Comparison of ENCODE assay signal across 31 mouse cellular contexts in genomic region chr2:91902336-91902735, GRCm38 (mm10). TPM values are rescaled to one million over a fixed set of nuclear protein-coding genes. Genes with fewer than 3 reads are reported as not detected.
DNase-seq lines count a peak whose midpoint lies in the region; ATAC-seq and TF ChIP-seq lines count a peak whose summit lies in the region.
"Had no signal": no experiment of that assay in that cellular context is flagged by ENCODE, and none has a peak within 500 bp of the region (broad histone marks: within the 10 kb centered on the region; RNA-seq: fewer than 3 reads in every experiment).

No protein-coding gene starts in this region.

- ATAC-seq in kidney, postnatal 0 days (replicated peaks; ENCODE audit: low FRiP score, low read depth): no peak
- ATAC-seq: forebrain, postnatal 0 days; intestine, embryonic 16.5 days; lung, postnatal 0 days; Patski had no signal

- no peaks in the 10 kb centered on the region for H3K4me1 ChIP-seq in kidney, postnatal 0 days (replicated peaks; ENCODE audit: insufficient read depth, low read length)
- peaks cover 11% of the 10 kb centered on the region for H3K4me1 ChIP-seq in olfactory bulb, adult 2 months (ENCODE audit: control insufficient read depth, insufficient read depth, low read length)
- H3K4me1 ChIP-seq: embryonic facial prominence, embryonic 10.5 days had no signal

- peak; percentile 28 for DNase-seq in kidney, postnatal 0 days (ENCODE audit: low spot score)
- DNase-seq in kidney, postnatal 25 days: no peak
- peak; percentile 35 for DNase-seq in cerebellum, adult 11 months
- DNase-seq in cerebellum, adult 9-10 months: peak; percentile 59
- no peak for DNase-seq in adrenal gland, adult (ENCODE audit: inconsistent age in 2 of 2, low spot score in 1 of 2)
- no peak for DNase-seq in natural killer cell, adult 2 months (ENCODE audit: low spot score in 2 of 2)
- DNase-seq: adrenal gland, postnatal 14 days; forebrain, postnatal 0 days; gastrocnemius, postnatal 25 days; heart, adult 18-20 months; heart, postnatal 4 days; kidney, adult 8-10 months; kidney, postnatal 10 days; left cerebral cortex, postnatal 4 days; liver, embryonic 13.5 days; lung, adult 18-20 months; lung, postnatal 4 days; midbrain, embryonic 14.5 days had no signal

- WGBS in kidney, postnatal 0 days: 34% methylated on average over 5 of the region's 5 CpGs
- 45% methylated on average over 5 of the region's 5 CpGs for WGBS in olfactory bulb, adult 2 months

- no peak overlapping the region for H3K4me2 ChIP-seq in kidney, postnatal 0 days (ENCODE audit: low read length)
- H3K4me2 ChIP-seq: embryonic facial prominence, embryonic 15.5 days; forebrain, embryonic 12.5 days; heart, embryonic 11.5 days; hindbrain, embryonic 13.5 days; liver, embryonic 13.5 days had no signal

- no peak for TF ChIP-seq CTCF in kidney, postnatal 0 days (IDR thresholded peaks at IDR 0.05; ENCODE audit: low read depth)
- no peak for TF ChIP-seq CTCF in olfactory bulb, adult 2 months (IDR thresholded peaks at IDR 0.05; ENCODE audit: insufficient read depth, low read depth, low read length)

- no peak overlapping the region for H3K27ac ChIP-seq in kidney, postnatal 0 days
- peak overlapping the region; percentile 68 for H3K27ac ChIP-seq in olfactory bulb, adult 2 months (ENCODE audit: insufficient read depth, low read depth, low read length)
- H3K27ac ChIP-seq: embryonic facial prominence, embryonic 10.5 days; embryonic facial prominence, embryonic 15.5 days; forebrain, embryonic 12.5 days; hindbrain, embryonic 13.5 days; liver, embryonic 13.5 days had no signal

- peaks cover 24% of the 10 kb centered on the region for H3K36me3 ChIP-seq in kidney, postnatal 0 days (ENCODE audit: insufficient read depth, low read length)

- no peaks in the 10 kb centered on the region for H3K9me3 ChIP-seq in kidney, postnatal 0 days (replicated peaks; ENCODE audit: low read length)
- H3K9me3 ChIP-seq: embryonic facial prominence, embryonic 10.5 days; embryonic facial prominence, embryonic 15.5 days; forebrain, embryonic 12.5 days; hindbrain, embryonic 13.5 days; liver, embryonic 13.5 days; megakaryocyte, embryonic 14.5 days had no signal

- no peak for TF ChIP-seq POLR2A in olfactory bulb, adult 2 months (IDR thresholded peaks at IDR 0.05; ENCODE audit: insufficient read depth, low read depth, low read length)

- H3K4me3 ChIP-seq in kidney, postnatal 0 days (replicated peaks; ENCODE audit: low read depth, low read length): no peak overlapping the region
- H3K4me3 ChIP-seq in olfactory bulb, adult 2 months (ENCODE audit: insufficient read depth, low read depth, low read length): no peak overlapping the region
- H3K4me3 ChIP-seq: embryonic facial prominence, embryonic 10.5 days; embryonic facial prominence, embryonic 15.5 days; forebrain, embryonic 12.5 days; hindbrain, embryonic 13.5 days; liver, embryonic 13.5 days; megakaryocyte, embryonic 14.5 days had no signal

- no peak overlapping the region for H3K9ac ChIP-seq in kidney, postnatal 0 days (ENCODE audit: low read depth, low read length)
- H3K9ac ChIP-seq: embryonic facial prominence, embryonic 15.5 days; forebrain, embryonic 12.5 days; forebrain, postnatal 0 days; hindbrain, embryonic 13.5 days; liver, embryonic 13.5 days had no signal

- no peaks in the 10 kb centered on the region for H3K27me3 ChIP-seq in kidney, postnatal 0 days (ENCODE audit: insufficient read depth, low read length)
- H3K27me3 ChIP-seq: embryonic facial prominence, embryonic 15.5 days; forebrain, embryonic 12.5 days; hindbrain, embryonic 13.5 days; liver, embryonic 13.5 days; megakaryocyte, embryonic 14.5 days; Patski had no signal

RNA-seq across cellular contexts. Expression of gene Chrm4, which starts 24.7 kb away (rescaled TPM):
- polyA plus RNA-seq in kidney, postnatal 0 days (2015; fragmentation: Nextera tagmentation; extraction: Ambion mirVana): 0.22 TPM in 1 of 2 replicates, not detected in the other
- polyA plus RNA-seq in olfactory bulb, adult 2 months (2012; ENCODE audit: insufficient read depth, insufficient read length, low replicate concordance, missing spikeins): not detected in 2 replicates
- polyA plus RNA-seq: heart, embryonic 11.5 days; heart, embryonic 16.5 days; Patski; stomach, embryonic 14.5 days had no signal

RNA-seq across cellular contexts. Expression of gene Mdk, which starts 29.8 kb away (rescaled TPM):
- polyA plus RNA-seq in kidney, postnatal 0 days (2015; fragmentation: Nextera tagmentation; extraction: Ambion mirVana): 639 and 693 TPM in 2 replicates
- polyA plus RNA-seq in olfactory bulb, adult 2 months (2012; ENCODE audit: insufficient read depth, insufficient read length, low replicate concordance, missing spikeins): not detected in 2 replicates

RNA-seq across cellular contexts. Expression of gene Gm9821, which starts 43.2 kb away (rescaled TPM):
- 0.12 TPM in 1 of 2 replicates, not detected in the other for polyA plus RNA-seq in kidney, postnatal 0 days (2015; fragmentation: Nextera tagmentation; extraction: Ambion mirVana)
- polyA plus RNA-seq in olfactory bulb, adult 2 months (2012; ENCODE audit: insufficient read depth, insufficient read length, low replicate concordance, missing spikeins): not detected in 2 replicates
- polyA plus RNA-seq: forebrain, postnatal 0 days; testis, adult 2 months had no signal

Comparison
In these comparisons a context has a peak if more than half of its experiments do, and no peak if none do; other contexts are left out.
1. DNase-seq: peak in kidney, postnatal 0 days (single experiment), cerebellum, adult 11 months (single experiment) and cerebellum, adult 9-10 months (single experiment); none in kidney, postnatal 25 days (0 of 2), adrenal gland, adult (0 of 2) and natural killer cell, adult 2 months (0 of 2).
2. RNA of gene Mdk, which starts 29.8 kb away (polyA plus RNA-seq): 639 to 693 TPM in kidney, postnatal 0 days; not detected in olfactory bulb, adult 2 months; every median in the first group is over 100 times any median in the second.